Mouse (Mus musculus): ENCODE measurements around the gene Anp32b.

- TF ChIP-seq POLR2A (IDR thresholded peaks at IDR 0.05; ENCODE audit: low read depth, low read length) (no peak), CTCF (conservative IDR thresholded peaks at IDR 0.05; ENCODE audit: insufficient read depth, insufficient read length, low read depth, low read length) (no peak)
Measured at GRCm38 (mm10) chr4:46447461-46447860, 3.2 kb upstream of the Anp32b start.

All from kidney, adult 2 months (tissue).